Mouse (Mus musculus): ENCODE results near the gene Shank2. TPM values are rescaled to one million over a fixed set of nuclear protein-coding genes. Genes with fewer than 3 reads are reported as not detected.

The Shank2 gene
- polyA plus RNA-seq, 1 experiment from 2014 or later: 7.9 TPM

DNA sequence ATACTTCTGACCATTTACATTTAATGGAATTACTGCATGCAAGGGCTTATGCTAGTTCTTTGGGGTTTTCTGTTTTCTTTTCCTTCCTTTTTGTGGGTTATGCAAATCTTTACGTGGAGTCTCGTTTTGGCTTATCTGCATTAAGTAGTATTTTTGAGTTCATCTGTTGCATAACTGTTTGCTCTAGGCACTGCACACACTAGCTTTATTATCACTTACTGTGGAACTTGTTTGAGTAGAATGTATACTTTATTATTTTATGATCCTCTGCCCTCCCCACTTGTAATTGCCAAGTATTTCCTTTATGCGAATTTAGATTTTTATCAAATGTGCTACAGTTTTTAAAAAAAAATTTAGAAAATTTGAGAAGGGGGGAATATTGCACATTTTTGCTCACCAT is 2.7 kb upstream of the Shank2 start:
- no peak overlapping the region for H3K4me3 ChIP-seq
- no peak for ATAC-seq (replicated peaks)
- H3K9ac ChIP-seq (replicated peaks): no peak overlapping the region
- no peaks in the 10 kb centered on the region for H3K27me3 ChIP-seq
- 88% methylated on average over 3 of the region's 3 CpGs for WGBS
- 0 out of 2 replicates have a peak, but pooled peaks cover 3% of the 10 kb centered on the region for H3K9me3 ChIP-seq
- H3K36me3 ChIP-seq: no peaks in the 10 kb centered on the region
- no peaks in the 10 kb centered on the region for H3K4me1 ChIP-seq
- H3K27ac ChIP-seq (replicated peaks): no peak overlapping the region
- H3K4me2 ChIP-seq (replicated peaks): no peak overlapping the region

DNA sequence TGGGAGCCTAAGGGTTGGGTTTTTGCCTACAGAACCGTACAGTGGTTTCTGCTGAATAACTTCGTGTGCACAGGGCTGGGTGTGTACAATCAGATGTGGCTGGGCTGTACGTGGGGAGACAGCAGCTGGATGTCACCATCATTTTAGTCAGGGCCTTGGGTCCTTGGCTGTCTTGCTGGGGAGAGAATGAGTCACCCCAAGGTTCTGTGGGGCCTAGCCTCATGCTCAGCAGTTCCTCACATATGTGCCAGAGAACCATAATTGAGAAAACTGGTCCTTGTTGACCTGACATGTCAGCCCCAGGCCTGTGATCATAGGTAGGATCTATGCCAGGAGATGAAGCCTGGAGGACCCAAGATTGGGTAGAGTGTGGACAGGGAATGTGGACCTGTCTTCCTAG is 1.7 kb downstream of the Shank2 start:
- no peak for ATAC-seq (replicated peaks)
- H3K4me3 ChIP-seq: no peak overlapping the region
- 88% methylated on average over 3 of the region's 3 CpGs for WGBS
- H3K9ac ChIP-seq (replicated peaks): no peak overlapping the region
- H3K36me3 ChIP-seq: no peaks in the 10 kb centered on the region
- no peak overlapping the region for H3K4me2 ChIP-seq (replicated peaks)
- H3K27ac ChIP-seq (replicated peaks): no peak overlapping the region
- H3K4me1 ChIP-seq: no peaks in the 10 kb centered on the region
- no peaks in the 10 kb centered on the region for H3K27me3 ChIP-seq
- H3K9me3 ChIP-seq: no peaks in the 10 kb centered on the region

DNA sequence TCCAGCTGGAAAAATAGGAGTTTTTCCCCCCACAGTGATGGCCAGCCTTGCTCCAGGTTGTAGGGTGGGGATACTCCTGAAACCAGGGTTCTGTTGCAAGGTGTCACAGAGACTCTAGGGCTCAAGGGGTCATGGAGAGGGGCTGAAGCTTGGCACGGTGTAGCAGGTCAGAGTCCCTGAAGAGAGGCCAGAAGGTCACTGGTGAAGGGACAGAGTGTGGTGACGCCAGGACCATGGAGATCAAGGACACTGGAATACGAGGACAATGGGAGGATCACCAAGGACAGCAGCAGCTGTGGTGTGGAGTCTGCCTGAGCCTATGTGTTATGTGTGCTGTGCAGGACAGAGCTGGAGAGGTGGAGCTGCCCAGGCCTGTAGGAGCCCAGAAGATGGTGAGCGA is 6.4 kb downstream of the Shank2 start:
- no peaks in the 10 kb centered on the region for H3K9me3 ChIP-seq
- no peak for ATAC-seq (replicated peaks)
- no peaks in the 10 kb centered on the region for H3K4me1 ChIP-seq
- no peaks in the 10 kb centered on the region for H3K36me3 ChIP-seq
- no peak overlapping the region for H3K27ac ChIP-seq (replicated peaks)
- no peaks in the 10 kb centered on the region for H3K27me3 ChIP-seq
- no peak overlapping the region for H3K4me3 ChIP-seq
- no peak overlapping the region for H3K9ac ChIP-seq (replicated peaks)
- H3K4me2 ChIP-seq (replicated peaks): no peak overlapping the region
- 84% methylated on average over 4 of the region's 4 CpGs for WGBS

DNA sequence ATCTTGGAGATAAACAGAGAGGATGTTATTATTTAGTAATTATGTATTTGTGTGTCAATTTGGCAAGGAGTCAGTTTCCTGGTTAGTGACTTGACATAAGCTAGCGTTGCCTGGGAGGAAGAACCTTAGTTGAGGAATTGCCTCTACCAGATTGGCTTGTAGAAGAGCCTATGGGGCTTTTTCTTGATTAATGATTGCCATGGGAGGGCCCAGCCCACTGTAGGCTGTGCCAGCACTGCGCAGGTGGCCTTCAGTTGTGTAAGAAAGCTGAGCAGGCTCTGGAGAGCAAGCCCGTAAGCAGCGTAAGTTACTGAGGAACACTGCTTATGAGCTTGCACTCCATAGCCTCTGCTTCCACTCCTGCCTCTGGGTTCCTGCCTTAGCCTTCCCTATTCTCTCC is 7.3 kb downstream of the Shank2 start:
- Histone ChIP-seq H3K4me1 (no peaks in the 10 kb centered on the region), H3K4me3 (no peak overlapping the region), H3K9ac (replicated peaks) (no peak overlapping the region), H3K36me3 (no peaks in the 10 kb centered on the region), H3K27ac (replicated peaks) (no peak overlapping the region), H3K9me3 (no peaks in the 10 kb centered on the region), H3K4me2 (replicated peaks) (no peak overlapping the region), H3K27me3 (no peaks in the 10 kb centered on the region)
- 79% methylated on average over 4 of the region's 4 CpGs for WGBS
- no peak for ATAC-seq (replicated peaks)

DNA sequence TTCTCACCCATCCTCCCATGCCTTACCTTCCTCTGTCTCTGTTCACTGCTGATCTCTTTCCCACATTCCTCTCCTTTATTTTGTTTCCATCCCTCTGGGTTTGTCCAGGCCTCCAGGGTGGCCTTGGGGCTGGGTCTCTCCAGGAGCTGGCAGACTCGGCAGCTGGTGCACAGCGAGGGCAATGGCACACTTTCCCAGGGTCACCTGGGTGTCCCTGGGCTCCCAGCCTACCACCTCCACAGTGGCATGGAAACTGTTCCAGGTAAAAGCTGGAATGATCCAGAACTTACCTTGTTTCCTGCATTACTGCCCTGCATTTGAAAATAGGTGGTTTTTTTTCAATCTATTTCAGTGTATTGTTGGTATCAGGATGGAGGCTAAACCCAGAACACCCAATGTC is 12.8 kb downstream of the Shank2 start:
- Histone ChIP-seq H3K27me3 (no peaks in the 10 kb centered on the region), H3K4me2 (replicated peaks) (no peak overlapping the region), H3K4me1 (no peaks in the 10 kb centered on the region), H3K9me3 (no peaks in the 10 kb centered on the region), H3K9ac (replicated peaks) (no peak overlapping the region), H3K27ac (replicated peaks) (no peak overlapping the region), H3K36me3 (no peaks in the 10 kb centered on the region), H3K4me3 (no peak overlapping the region)
- no peak for ATAC-seq (replicated peaks)
- WGBS: 56% methylated on average over 2 of the region's 2 CpGs

DNA sequence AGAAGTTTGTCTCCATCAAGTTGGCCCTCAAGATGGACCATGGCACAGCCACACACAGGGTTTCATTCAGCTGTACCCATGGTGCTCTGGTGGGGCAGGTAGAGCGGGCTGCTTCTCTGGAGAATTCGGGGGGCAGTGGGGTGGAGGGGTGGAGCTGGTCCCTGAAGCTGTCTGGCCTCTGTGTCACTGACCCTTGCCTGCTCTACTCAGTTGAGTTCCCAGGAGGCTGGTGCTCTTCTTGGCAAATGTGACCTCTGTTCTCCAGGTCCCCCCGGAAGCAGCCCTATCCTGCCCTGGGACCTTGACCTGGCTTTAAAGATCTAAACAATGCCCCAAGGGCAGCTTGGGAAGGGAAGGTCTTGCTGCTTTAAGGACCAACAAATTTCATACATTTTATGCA is 20.1 kb downstream of the Shank2 start:
- no peak overlapping the region for H3K9ac ChIP-seq (replicated peaks)
- ATAC-seq (replicated peaks): no peak
- no peak overlapping the region for H3K27ac ChIP-seq (replicated peaks)
- H3K4me1 ChIP-seq: no peaks in the 10 kb centered on the region
- no peak overlapping the region for H3K4me2 ChIP-seq (replicated peaks)
- H3K9me3 ChIP-seq: no peaks in the 10 kb centered on the region
- no peak overlapping the region for H3K4me3 ChIP-seq
- WGBS: 93% methylated on average over 3 of the region's 3 CpGs
- H3K27me3 ChIP-seq: no peaks in the 10 kb centered on the region
- no peaks in the 10 kb centered on the region for H3K36me3 ChIP-seq

DNA sequence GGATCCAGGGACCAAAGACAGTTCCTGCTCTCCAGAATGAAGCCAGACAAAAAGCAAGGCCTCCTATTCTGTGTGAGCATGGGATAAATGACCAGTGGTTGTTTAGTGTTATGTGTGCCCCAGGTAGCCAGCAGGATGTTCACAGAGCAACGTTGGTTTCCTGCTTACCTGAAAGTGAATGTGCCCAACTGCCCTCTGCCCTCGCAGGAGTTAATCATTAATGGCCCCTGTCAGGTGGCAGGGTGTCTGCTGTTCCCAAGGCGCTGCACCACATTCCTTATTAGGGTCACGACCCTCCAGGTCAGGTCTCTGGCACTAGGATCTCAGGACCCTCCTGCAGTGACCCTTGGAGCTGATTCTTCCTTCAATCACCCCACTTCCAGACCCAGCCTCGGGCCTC is 21.0 kb downstream of the Shank2 start:
- no peak overlapping the region for H3K4me2 ChIP-seq (replicated peaks)
- no peaks in the 10 kb centered on the region for H3K9me3 ChIP-seq
- H3K27ac ChIP-seq (replicated peaks): no peak overlapping the region
- ATAC-seq (replicated peaks): no peak
- WGBS: 60% methylated on average over 5 of the region's 5 CpGs
- no peaks in the 10 kb centered on the region for H3K36me3 ChIP-seq
- H3K4me3 ChIP-seq: no peak overlapping the region
- no peak overlapping the region for H3K9ac ChIP-seq (replicated peaks)
- H3K4me1 ChIP-seq: no peaks in the 10 kb centered on the region
- no peaks in the 10 kb centered on the region for H3K27me3 ChIP-seq

DNA sequence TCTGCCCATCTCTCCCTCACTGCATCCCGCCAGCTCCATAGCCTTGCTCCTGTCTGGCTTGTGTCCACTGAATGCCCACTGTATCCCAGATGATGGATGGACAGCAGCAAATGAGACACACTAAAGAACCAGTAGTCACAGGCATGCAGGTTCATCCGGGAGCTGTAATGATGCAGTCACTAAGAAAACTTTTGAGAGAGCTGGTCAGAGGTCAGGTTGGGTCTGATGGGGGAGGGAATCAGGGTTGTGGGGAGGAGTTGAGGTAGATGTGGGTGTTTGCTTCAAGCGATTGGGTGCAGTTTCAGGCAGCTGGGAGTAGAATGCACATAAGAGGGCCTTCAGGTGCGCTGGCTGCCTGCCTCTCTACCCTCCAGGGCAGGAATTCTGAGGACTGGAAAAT is 21.8 kb downstream of the Shank2 start:
- Histone ChIP-seq H3K4me1 (no peaks in the 10 kb centered on the region), H3K9me3 (no peaks in the 10 kb centered on the region), H3K9ac (replicated peaks) (no peak overlapping the region), H3K27ac (replicated peaks) (no peak overlapping the region), H3K27me3 (no peaks in the 10 kb centered on the region), H3K36me3 (no peaks in the 10 kb centered on the region), H3K4me3 (no peak overlapping the region), H3K4me2 (replicated peaks) (no peak overlapping the region)
- WGBS: 76% methylated on average over 4 of the region's 4 CpGs
- ATAC-seq (replicated peaks): no peak

DNA sequence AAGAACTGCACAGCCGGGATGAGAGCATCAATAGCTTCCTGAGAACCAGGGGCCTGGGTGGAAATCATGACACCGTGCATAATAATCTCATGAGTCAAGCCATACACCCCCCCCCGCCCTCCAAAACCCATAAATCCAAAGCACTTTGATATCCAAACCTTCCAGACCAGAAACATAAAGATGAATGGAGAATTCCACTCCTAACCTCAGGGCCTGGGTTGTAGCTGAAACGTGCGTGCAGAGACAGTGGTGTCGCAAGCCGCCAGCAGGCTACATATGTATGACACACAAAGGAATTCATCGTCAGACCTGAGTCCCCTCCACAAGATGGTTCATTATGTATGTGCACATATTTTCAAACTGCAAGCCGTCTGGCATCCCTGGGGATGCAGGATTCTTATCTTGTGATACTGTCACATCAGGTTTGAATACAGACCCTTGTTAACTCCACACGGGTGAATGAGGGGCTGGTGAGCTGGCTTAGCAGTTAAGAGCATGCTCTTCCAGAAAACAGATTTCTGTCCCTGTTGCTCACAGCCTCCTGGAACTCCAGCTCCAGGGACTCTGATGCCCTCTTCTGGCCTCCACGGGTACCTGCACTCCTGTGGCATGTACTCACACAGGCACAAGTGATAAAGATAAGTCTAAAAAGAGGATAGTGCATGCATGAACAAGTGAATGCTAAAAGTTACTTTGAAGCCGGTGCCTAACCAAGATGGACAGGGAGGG is 24.5 kb downstream of the Shank2 start:
- ATAC-seq (replicated peaks): no peak
- WGBS: 89% methylated on average over 12 of the region's 12 CpGs
- H3K36me3 ChIP-seq: no peaks in the 10 kb centered on the region
- no peak overlapping the region for H3K27ac ChIP-seq (replicated peaks)
- H3K9ac ChIP-seq (replicated peaks): no peak overlapping the region
- H3K9me3 ChIP-seq: no peaks in the 10 kb centered on the region
- H3K4me1 ChIP-seq: no peaks in the 10 kb centered on the region
- no peaks in the 10 kb centered on the region for H3K27me3 ChIP-seq
- no peak overlapping the region for H3K4me3 ChIP-seq
- H3K4me2 ChIP-seq (replicated peaks): no peak overlapping the region

DNA sequence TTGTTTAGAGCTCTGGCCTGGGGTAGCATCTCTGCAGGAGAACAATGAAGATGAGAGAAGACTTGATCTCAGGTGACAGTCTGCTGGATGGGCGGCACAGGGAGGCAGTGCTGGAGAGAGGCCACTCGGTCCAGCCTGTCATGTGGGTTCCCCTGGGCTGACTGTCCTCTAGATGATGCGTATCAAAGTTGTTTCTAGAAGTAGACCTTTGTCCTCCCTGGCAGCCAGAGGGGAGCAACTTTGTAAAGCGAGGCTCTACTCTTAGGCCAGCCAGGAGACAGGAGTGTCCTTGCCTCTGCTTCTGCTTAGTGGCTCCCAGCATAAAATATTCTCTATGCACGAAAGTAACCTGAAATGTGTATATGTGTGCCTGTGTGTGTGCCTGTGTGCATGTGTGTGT is 27.5 kb downstream of the Shank2 start:
- no peaks in the 10 kb centered on the region for H3K36me3 ChIP-seq
- H3K4me2 ChIP-seq (replicated peaks): no peak overlapping the region
- H3K27ac ChIP-seq (replicated peaks): no peak overlapping the region
- H3K4me1 ChIP-seq: no peaks in the 10 kb centered on the region
- no peak for ATAC-seq (replicated peaks)
- H3K9ac ChIP-seq (replicated peaks): no peak overlapping the region
- H3K27me3 ChIP-seq: no peaks in the 10 kb centered on the region
- H3K4me3 ChIP-seq: no peak overlapping the region
- WGBS: 72% methylated on average over 5 of the region's 5 CpGs
- no peaks in the 10 kb centered on the region for H3K9me3 ChIP-seq

DNA sequence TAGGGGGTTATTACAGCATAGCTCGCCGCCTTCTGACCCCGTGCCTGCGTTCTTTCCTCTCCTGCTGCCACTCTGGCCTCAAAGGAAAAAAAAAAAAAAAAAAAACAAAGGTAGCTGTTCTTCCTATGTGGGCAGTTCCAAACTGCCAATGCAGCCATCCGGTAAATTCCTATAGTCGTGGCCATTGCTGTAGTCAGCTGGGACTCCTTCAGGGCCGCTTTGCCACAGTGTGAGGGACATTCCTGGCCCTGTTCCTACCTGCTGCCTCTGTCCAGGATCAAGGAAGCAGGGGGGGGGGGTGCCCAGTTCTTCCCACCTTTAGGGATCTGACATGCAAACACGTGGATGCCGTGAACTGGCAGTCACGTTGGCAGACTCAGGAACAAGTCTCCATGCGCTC is 29.1 kb downstream of the Shank2 start:
- Histone ChIP-seq H3K9me3 (no peaks in the 10 kb centered on the region), H3K4me1 (no peaks in the 10 kb centered on the region), H3K4me3 (no peak overlapping the region), H3K9ac (replicated peaks) (no peak overlapping the region), H3K27ac (replicated peaks) (no peak overlapping the region), H3K36me3 (no peaks in the 10 kb centered on the region), H3K27me3 (no peaks in the 10 kb centered on the region), H3K4me2 (replicated peaks) (no peak overlapping the region)
- WGBS: 67% methylated on average over 11 of the region's 11 CpGs
- ATAC-seq (replicated peaks): no peak

DNA sequence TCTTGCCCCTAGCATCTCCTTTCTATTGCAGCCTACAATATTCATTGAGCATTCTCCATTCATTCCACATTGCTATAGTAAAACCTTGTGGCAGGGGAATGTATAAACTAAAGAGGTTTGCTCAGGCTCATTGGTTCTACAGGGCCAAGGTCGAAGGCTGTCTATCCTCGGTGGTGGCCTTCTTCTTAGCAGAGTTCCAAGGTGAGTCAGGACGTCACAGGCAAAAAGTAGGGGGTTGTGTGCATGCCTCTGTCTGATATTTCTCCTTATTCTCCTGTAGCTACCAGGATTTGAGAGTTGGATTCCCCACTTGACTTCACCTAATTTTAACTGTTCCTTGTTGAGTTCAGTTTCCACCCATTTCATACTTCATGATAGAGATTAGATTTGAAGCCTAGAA is 29.9 kb downstream of the Shank2 start:
- Histone ChIP-seq H3K4me2 (replicated peaks) (no peak overlapping the region), H3K27me3 (no peaks in the 10 kb centered on the region), H3K4me3 (no peak overlapping the region), H3K9ac (replicated peaks) (no peak overlapping the region), H3K36me3 (no peaks in the 10 kb centered on the region), H3K9me3 (no peaks in the 10 kb centered on the region), H3K27ac (replicated peaks) (no peak overlapping the region), H3K4me1 (no peaks in the 10 kb centered on the region)
- no peak for ATAC-seq (replicated peaks)
- 87% methylated on average over 3 of the region's 3 CpGs for WGBS

DNA sequence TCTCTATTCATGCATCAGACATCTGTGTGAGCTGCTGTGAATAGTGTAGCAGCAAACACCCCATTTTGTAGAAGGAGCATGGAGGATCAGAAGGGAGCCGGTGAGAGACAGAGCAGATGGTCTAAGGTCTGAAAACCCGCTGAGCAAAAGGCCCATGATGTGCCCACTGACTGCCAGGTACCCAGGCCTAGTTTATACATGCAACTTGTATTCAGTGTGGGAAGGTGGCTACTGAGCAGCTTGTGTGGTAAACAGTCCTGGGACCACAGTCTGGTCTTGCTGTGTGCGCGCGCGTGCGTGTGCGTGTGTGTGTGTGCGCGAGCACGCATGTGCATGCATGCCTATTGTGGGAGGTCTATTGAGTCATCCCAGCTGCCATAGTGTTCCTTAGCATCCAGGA is 35.8 kb downstream of the Shank2 start:
- Histone ChIP-seq H3K27me3 (no peaks in the 10 kb centered on the region), H3K4me3 (no peak overlapping the region), H3K4me1 (peaks cover 21% of the 10 kb centered on the region), H3K4me2 (replicated peaks) (no peak overlapping the region), H3K36me3 (no peaks in the 10 kb centered on the region), H3K9ac (replicated peaks) (no peak overlapping the region), H3K27ac (replicated peaks) (peak overlapping the region; percentile 89), H3K9me3 (no peaks in the 10 kb centered on the region)
- peak; percentile 64 for ATAC-seq (replicated peaks)
- WGBS: 73% methylated on average over 11 of the region's 11 CpGs
